Mouse (Mus musculus) fat pad, adult 2 months (tissue): ENCODE data around the gene Kctd2.

Experiments
- DNase-seq: peaks from one replicate; pipeline ENCODE4 v3.0.0-alpha.2; 2011; ENCODE audit warnings: low read depth, low spot score; ENCODE audit errors: extremely low read depth

Gene Kctd2

GRCm38 (mm10) chr11:115400126-115400525, 19.8 kb upstream of the Kctd2 start:
- DNase-seq, result no peak

- DNase-seq, result no peak
These were observed 19.1 kb upstream of the Kctd2 start for GRCm38 (mm10) chr11:115400630-115401391.

- no peak for DNase-seq
These were observed 16.4 kb upstream of the Kctd2 start, which contains the start of gene Mrpl58 for GRCm38 (mm10) chr11:115403338-115404124. Mrpl58 (plus strand) TSS chr11:115403752.

GRCm38 (mm10) chr11:115405723-115406122, 14.2 kb upstream of the Kctd2 start:
- DNase-seq, result no peak

GRCm38 (mm10) chr11:115406858-115407401, 13.0 kb upstream of the Kctd2 start:
- no peak for DNase-seq

GRCm38 (mm10) chr11:115408266-115408920, 11.5 kb upstream of the Kctd2 start:
- DNase-seq, result no peak

- DNase-seq, result no peak
These were observed 10.4 kb upstream of the Kctd2 start for GRCm38 (mm10) chr11:115409556-115409955.

- DNase-seq, result no peak
These were observed 635 bp downstream of the Kctd2 start for GRCm38 (mm10) chr11:115420336-115421190.

GRCm38 (mm10) chr11:115421328-115421727, 1.4 kb downstream of the Kctd2 start:
- DNase-seq, result no peak

- DNase-seq, result no peak
These were observed 2.0 kb downstream of the Kctd2 start for GRCm38 (mm10) chr11:115421972-115422371.

GRCm38 (mm10) chr11:115423091-115423490, 3.2 kb downstream of the Kctd2 start:
- no peak for DNase-seq

- no peak for DNase-seq
These were observed 4.7 kb downstream of the Kctd2 start for GRCm38 (mm10) chr11:115424666-115425065.

GRCm38 (mm10) chr11:115425671-115426070, 5.7 kb downstream of the Kctd2 start:
- no peak for DNase-seq

GRCm38 (mm10) chr11:115427482-115428331, 7.8 kb downstream of the Kctd2 start:
- DNase-seq, result no peak

GRCm38 (mm10) chr11:115429307-115429706, 9.4 kb downstream of the Kctd2 start:
- no peak for DNase-seq

- no peak for DNase-seq
These were observed 10.6 kb downstream of the Kctd2 start for GRCm38 (mm10) chr11:115430561-115430960.

GRCm38 (mm10) chr11:115432814-115433213, 12.9 kb downstream of the Kctd2 start:
- DNase-seq, result no peak

GRCm38 (mm10) chr11:115433342-115433741, 13.4 kb downstream of the Kctd2 start:
- no peak for DNase-seq

GRCm38 (mm10) chr11:115435596-115436337, 15.8 kb downstream of the Kctd2 start:
- DNase-seq, result no peak
